Mouse (Mus musculus) limb, embryonic 12.5 days (tissue): Measurements from ENCODE around the gene Rgn. TPM values are rescaled to one million over a fixed set of nuclear protein-coding genes. Genes with fewer than 3 reads are reported as not detected.

Experiments used
- ATAC-seq: fragments of 200-750 bp; cut with Nextera tagmentation; 2 replicates; pipeline ENCODE4 v1.8.0; 2017; ENCODE audit warnings: low read depth, moderate TSS enrichment; ENCODE audit not compliant: insufficient number of reproducible peaks, insufficient read depth, low FRiP score, low TSS enrichment
- H3K27ac ChIP-seq: fragments of 300-500 bp; sonication (generic); 2 replicates; pipeline ENCODE4 v1.5.1; 2016; ENCODE audit warnings: mild to moderate bottlenecking, moderate library complexity
- H3K27me3 ChIP-seq: fragments of 300-500 bp; sonication (generic); 2 replicates; pipeline ENCODE4 v1.6.1; 2016; ENCODE audit warnings: mild to moderate bottlenecking, moderate library complexity
- H3K36me3 ChIP-seq: fragments of 300-500 bp; sonication (generic); 2 replicates; pipeline ENCODE4 v1.6.1; 2016; ENCODE audit warnings: mild to moderate bottlenecking, moderate library complexity
- H3K4me1 ChIP-seq: fragments of 300-500 bp; sonication (generic); replicated peaks from 2 replicates; pipeline ENCODE4 v1.6.1; 2016
- H3K4me2 ChIP-seq: fragments of 300-500 bp; sonication (generic); 2 replicates; pipeline ENCODE4 v1.6.1; 2016; ENCODE audit warnings: mild to moderate bottlenecking, moderate library complexity
- H3K4me3 ChIP-seq: fragments of 300-500 bp; sonication (generic); replicated peaks from 2 replicates; pipeline ENCODE4 v1.5.1; 2016; ENCODE audit warnings: mild to moderate bottlenecking
- H3K9ac ChIP-seq: fragments of 300-500 bp; sonication (generic); replicated peaks from 2 replicates; pipeline ENCODE4 v1.6.1; 2016; ENCODE audit warnings: mild to moderate bottlenecking, moderate library complexity
- H3K9me3 ChIP-seq: fragments of 300-500 bp; sonication (generic); 2 replicates; pipeline ENCODE4 v1.6.1; 2016; ENCODE audit warnings: mild to moderate bottlenecking, moderate library complexity
- WGBS: fragments of 180-500 bp; shearing (Covaris S2); methylation state at CpG from one replicate; pipeline ENCODE4 v1.1.7; 2016; 5-methylcytosine and 5-hydroxymethylcytosine counted together
- polyA plus RNA-seq: library from polyadenylated mRNA; unstranded; fragments of >200 nt; fragmentation: Nextera tagmentation; extraction: Ambion mirVana; gene quantifications from 2 replicates; pipeline ENCODE4 v1.2.1, GENCODE M21; 2016

Rgn gene
- 0.54 and 0.91 TPM in 2 replicates for polyA plus RNA-seq

DNA sequence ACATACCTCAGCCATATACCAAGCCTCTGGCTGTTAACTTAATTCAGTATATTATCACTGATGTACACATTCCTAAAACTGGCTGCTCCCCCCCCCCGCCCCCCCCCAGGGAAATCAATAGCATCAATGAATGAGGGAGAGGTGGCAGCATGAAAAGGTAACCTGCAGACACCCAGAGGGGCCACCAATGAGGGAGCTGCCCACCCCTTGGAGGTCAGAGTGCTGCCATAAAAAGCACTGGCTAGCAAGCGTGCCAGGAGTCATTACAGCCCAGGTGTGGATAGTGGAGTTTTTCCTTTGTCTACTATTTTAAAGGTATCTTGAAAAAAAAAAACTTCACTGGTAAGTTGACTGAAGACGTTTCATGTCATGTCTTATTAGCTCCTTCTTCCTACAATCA, at the start of gene Rgn:
Gene Rgn (plus strand): TSS at position 256 of the 400 bp plus-strand sequence.
- Histone ChIP-seq H3K4me1 (no peaks in the 10 kb centered on the region), H3K36me3 (no peaks in the 10 kb centered on the region), H3K4me2 (peak within 1 kb of the TSS; percentile 58), H3K9ac (no peak within 1 kb of the TSS), H3K4me3 (no peak within 1 kb of the TSS), H3K27me3 (no peaks in the 10 kb centered on the region), H3K27ac (no peak within 1 kb of the TSS), H3K9me3 (no peaks in the 10 kb centered on the region)
- WGBS: 65% methylated on average over 3 of the region's 3 CpGs
- no peak for ATAC-seq

GRCm38 (mm10) chrX:20520290-20520939, 29.2 kb upstream of the Rgn start:
- H3K4me1 ChIP-seq: no peaks in the 10 kb centered on the region
- no peak overlapping the region for H3K9ac ChIP-seq
- no peaks in the 10 kb centered on the region for H3K9me3 ChIP-seq
- H3K27ac ChIP-seq: no peak overlapping the region
- no peak overlapping the region for H3K4me3 ChIP-seq
- H3K4me2 ChIP-seq: no peak overlapping the region
- 80% methylated on average over 7 of the region's 7 CpGs for WGBS
- no peak for ATAC-seq
- H3K36me3 ChIP-seq: peaks cover 8% of the 10 kb centered on the region; the same call in 1 of the 2 replicates
- H3K27me3 ChIP-seq: no peaks in the 10 kb centered on the region

- no peak for ATAC-seq
- Histone ChIP-seq H3K36me3 (peaks cover 8% of the 10 kb centered on the region; the same call in 1 of the 2 replicates), H3K9me3 (no peaks in the 10 kb centered on the region), H3K4me1 (no peaks in the 10 kb centered on the region), H3K4me2 (no peak overlapping the region), H3K9ac (no peak overlapping the region), H3K27me3 (no peaks in the 10 kb centered on the region), H3K27ac (no peak overlapping the region), H3K4me3 (no peak overlapping the region)
Observed at GRCm38 (mm10) chrX:20521578-20521977, 28.0 kb upstream of the Rgn start.

- no peaks in the 10 kb centered on the region for H3K36me3 ChIP-seq
- H3K27me3 ChIP-seq: no peaks in the 10 kb centered on the region
- H3K9ac ChIP-seq: no peak overlapping the region
- no peaks in the 10 kb centered on the region for H3K9me3 ChIP-seq
- H3K4me2 ChIP-seq: no peak overlapping the region
- no peak overlapping the region for H3K4me3 ChIP-seq
- WGBS: 70% methylated on average over 1 of the region's 1 CpGs
- ATAC-seq: no peak
- no peaks in the 10 kb centered on the region for H3K4me1 ChIP-seq
- no peak overlapping the region for H3K27ac ChIP-seq
Observed at GRCm38 (mm10) chrX:20532621-20533020, 17.0 kb upstream of the Rgn start.

DNA sequence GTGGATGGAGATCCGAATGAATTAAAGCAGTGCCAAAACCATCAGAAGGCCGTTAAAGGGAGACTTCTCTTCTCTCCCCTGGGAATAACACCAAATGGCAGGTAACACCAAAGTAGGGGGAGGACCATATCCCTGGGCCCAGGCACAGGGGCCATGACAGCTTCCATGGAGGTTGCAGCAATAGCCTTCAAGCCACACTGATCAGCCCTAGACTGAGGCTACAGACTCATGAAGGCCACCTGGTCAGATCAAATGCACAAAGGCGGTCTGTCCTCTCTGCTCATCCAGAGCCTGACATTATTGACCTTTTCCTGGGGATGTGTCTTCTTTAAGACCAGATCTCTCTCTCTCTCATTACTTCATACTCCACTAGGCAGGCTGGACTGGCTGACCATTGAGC, 5.7 kb upstream of the Rgn start:
- Histone ChIP-seq H3K4me2 (no peak overlapping the region), H3K36me3 (no peaks in the 10 kb centered on the region), H3K9me3 (no peaks in the 10 kb centered on the region), H3K27ac (no peak overlapping the region), H3K27me3 (no peaks in the 10 kb centered on the region), H3K9ac (no peak overlapping the region), H3K4me3 (no peak overlapping the region), H3K4me1 (no peaks in the 10 kb centered on the region)
- no peak for ATAC-seq
- WGBS: 76% methylated on average over 3 of the region's 3 CpGs

GRCm38 (mm10) chrX:20547609-20548008, 2.0 kb upstream of the Rgn start:
- H3K4me3 ChIP-seq: no peak overlapping the region
- no peak for ATAC-seq

GRCm38 (mm10) chrX:20548011-20548879, 1.3 kb upstream of the Rgn start:
- H3K4me2 ChIP-seq: peak overlapping the region; percentile 58
- no peaks in the 10 kb centered on the region for H3K36me3 ChIP-seq
- H3K4me3 ChIP-seq: peak overlapping the region; percentile 34
- no peak for ATAC-seq
- H3K9me3 ChIP-seq: no peaks in the 10 kb centered on the region
- H3K27ac ChIP-seq: no peak overlapping the region
- H3K9ac ChIP-seq: 0 out of 2 replicates have a peak overlapping the region, but pooled peaks have one; percentile 35
- no peaks in the 10 kb centered on the region for H3K4me1 ChIP-seq
- H3K27me3 ChIP-seq: no peaks in the 10 kb centered on the region
- 23% methylated on average over 24 of the region's 24 CpGs for WGBS

More at GRCm38 (mm10) chrX:20547609-20548008, 2.0 kb upstream of the Rgn start:
- Histone ChIP-seq H3K27me3 (no peaks in the 10 kb centered on the region), H3K9ac (no peak overlapping the region), H3K27ac (no peak overlapping the region), H3K4me2 (peak overlapping the region; percentile 58), H3K9me3 (no peaks in the 10 kb centered on the region), H3K36me3 (no peaks in the 10 kb centered on the region), H3K4me1 (no peaks in the 10 kb centered on the region)
- WGBS: 56% methylated on average over 5 of the region's 5 CpGs

- H3K4me1 ChIP-seq: no peaks in the 10 kb centered on the region
- no peak overlapping the region for H3K27ac ChIP-seq
- no peaks in the 10 kb centered on the region for H3K9me3 ChIP-seq
- no peak for ATAC-seq
- H3K36me3 ChIP-seq: no peaks in the 10 kb centered on the region
- WGBS: 53% methylated on average over 1 of the region's 1 CpGs
- H3K4me2 ChIP-seq: peak overlapping the region; percentile 58
- no peak overlapping the region for H3K4me3 ChIP-seq
- H3K9ac ChIP-seq: no peak overlapping the region
- no peaks in the 10 kb centered on the region for H3K27me3 ChIP-seq
Observed at GRCm38 (mm10) chrX:20548880-20549440, 627 bp upstream of the Rgn start.

- 80% methylated on average over 2 of the region's 2 CpGs for WGBS
- Histone ChIP-seq H3K36me3 (no peaks in the 10 kb centered on the region), H3K4me2 (no peak overlapping the region), H3K9ac (no peak overlapping the region), H3K27ac (no peak overlapping the region), H3K27me3 (no peaks in the 10 kb centered on the region), H3K4me3 (no peak overlapping the region), H3K9me3 (no peaks in the 10 kb centered on the region), H3K4me1 (no peaks in the 10 kb centered on the region)
- ATAC-seq: no peak
Observed at GRCm38 (mm10) chrX:20552199-20552598, 2.6 kb downstream of the Rgn start.

- WGBS: 35% methylated on average over 1 of the region's 1 CpGs
- no peak overlapping the region for H3K27ac ChIP-seq
- H3K4me3 ChIP-seq: no peak overlapping the region
- no peaks in the 10 kb centered on the region for H3K4me1 ChIP-seq
- ATAC-seq: no peak
- no peaks in the 10 kb centered on the region for H3K36me3 ChIP-seq
- H3K9ac ChIP-seq: no peak overlapping the region
- no peak overlapping the region for H3K4me2 ChIP-seq
- no peaks in the 10 kb centered on the region for H3K9me3 ChIP-seq
- no peaks in the 10 kb centered on the region for H3K27me3 ChIP-seq
Observed at GRCm38 (mm10) chrX:20561846-20562245, 12.3 kb downstream of the Rgn start.

DNA sequence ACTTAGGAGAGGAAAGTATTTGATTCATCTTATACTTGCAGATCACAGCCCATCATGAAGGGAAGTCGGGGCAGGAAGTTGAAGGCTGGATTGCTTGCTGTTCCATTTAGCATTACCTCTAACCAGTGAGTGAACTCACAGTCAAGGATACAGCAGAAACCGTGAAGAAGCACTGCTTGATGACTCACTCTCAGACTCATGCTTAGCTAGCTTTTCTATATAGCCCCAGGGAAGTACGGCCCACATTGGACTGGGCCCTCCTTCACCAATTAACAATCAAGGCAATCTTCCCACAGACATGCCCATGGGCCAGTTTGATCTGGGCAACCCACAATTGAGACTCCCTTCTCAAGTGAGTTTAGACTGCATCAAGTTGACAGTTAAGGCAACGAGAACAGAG, 14.4 kb downstream of the Rgn start:
- no peaks in the 10 kb centered on the region for H3K4me1 ChIP-seq
- no peaks in the 10 kb centered on the region for H3K9me3 ChIP-seq
- ATAC-seq: no peak
- H3K27ac ChIP-seq: no peak overlapping the region
- H3K9ac ChIP-seq: no peak overlapping the region
- H3K36me3 ChIP-seq: no peaks in the 10 kb centered on the region
- 76% methylated on average over 4 of the region's 4 CpGs for WGBS
- no peaks in the 10 kb centered on the region for H3K27me3 ChIP-seq
- no peak overlapping the region for H3K4me3 ChIP-seq
- no peak overlapping the region for H3K4me2 ChIP-seq
